Mouse (Mus musculus): ENCODE measurements around the gene Dcdc2b. TPM values are rescaled to one million over a fixed set of nuclear protein-coding genes. Genes with fewer than 3 reads are reported as not detected.

Gene Dcdc2b
- 11.6 and 13.7 TPM in 2 replicates for polyA plus RNA-seq (2012; rRNA removed)

- DNase-seq (ENCODE audit: extremely low spot score in 1 of 2, low spot score in 1 of 2), result no peak
Measured at GRCm38 (mm10) chr4:129614093-129614492, at the start of gene Dcdc2b. Dcdc2b (minus strand) TSS chr4:129614257.

DNA sequence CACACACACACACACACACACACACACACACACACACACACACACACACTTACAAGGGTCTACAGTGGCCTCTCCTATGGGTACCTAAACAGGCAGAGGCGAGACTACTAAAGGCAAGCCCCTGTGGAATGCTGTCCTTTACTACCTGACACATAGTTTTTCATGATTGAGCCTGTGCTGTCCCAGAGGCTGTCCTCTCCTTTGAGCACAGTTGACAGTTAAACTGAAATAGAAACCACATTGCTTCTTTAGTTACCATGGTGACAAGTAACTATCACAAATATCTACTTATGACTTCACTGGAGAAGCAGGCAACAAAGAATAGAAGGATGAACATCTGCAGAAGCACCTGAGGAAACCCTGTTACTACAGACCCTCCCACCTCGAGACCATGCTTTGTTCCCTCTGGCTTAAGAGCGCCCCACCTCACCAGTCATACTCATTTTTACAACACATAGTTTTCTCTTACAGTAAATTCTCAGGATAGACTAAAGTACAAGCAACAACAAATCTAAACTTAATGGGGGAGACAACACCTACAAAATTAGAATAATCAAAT is 48.3 kb upstream of the Dcdc2b start:
- no peak for DNase-seq (ENCODE audit: extremely low spot score in 1 of 2, low spot score in 1 of 2)

GRCm38 (mm10) chr4:129661584-129661983 is 47.5 kb upstream of the Dcdc2b start:
- DNase-seq (ENCODE audit: extremely low spot score in 1 of 2, low spot score in 1 of 2), result no peak

DNA sequence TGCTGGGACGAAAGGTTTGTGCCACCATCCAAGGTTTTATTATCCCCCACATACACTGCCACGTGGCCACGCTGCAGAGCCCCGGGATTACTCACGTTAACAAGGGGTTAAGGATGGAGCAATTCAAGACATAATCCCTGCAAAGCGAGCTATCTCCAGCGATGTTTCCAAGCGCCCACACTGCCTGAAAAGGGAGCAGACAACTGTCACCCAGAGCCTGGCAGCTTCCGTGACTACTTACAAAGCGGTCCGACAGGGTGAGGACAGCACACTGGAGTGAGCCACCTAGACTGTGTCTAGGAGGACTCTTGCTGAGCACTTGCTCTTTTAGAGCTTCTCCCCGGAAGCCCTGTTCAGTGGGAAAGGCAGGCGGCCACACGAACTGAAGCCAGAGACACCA is 40.7 kb upstream of the Dcdc2b start:
- DNase-seq (ENCODE audit: extremely low spot score in 1 of 2, low spot score in 1 of 2), result peak in 1 of 2 experiments; percentile 48

- DNase-seq (ENCODE audit: extremely low spot score in 1 of 2, low spot score in 1 of 2), result no peak
Measured at GRCm38 (mm10) chr4:129650359-129650758, 36.3 kb upstream of the Dcdc2b start.

- no peak for DNase-seq (ENCODE audit: extremely low spot score in 1 of 2, low spot score in 1 of 2)
Measured at GRCm38 (mm10) chr4:129648656-129649055, 34.6 kb upstream of the Dcdc2b start.

DNA sequence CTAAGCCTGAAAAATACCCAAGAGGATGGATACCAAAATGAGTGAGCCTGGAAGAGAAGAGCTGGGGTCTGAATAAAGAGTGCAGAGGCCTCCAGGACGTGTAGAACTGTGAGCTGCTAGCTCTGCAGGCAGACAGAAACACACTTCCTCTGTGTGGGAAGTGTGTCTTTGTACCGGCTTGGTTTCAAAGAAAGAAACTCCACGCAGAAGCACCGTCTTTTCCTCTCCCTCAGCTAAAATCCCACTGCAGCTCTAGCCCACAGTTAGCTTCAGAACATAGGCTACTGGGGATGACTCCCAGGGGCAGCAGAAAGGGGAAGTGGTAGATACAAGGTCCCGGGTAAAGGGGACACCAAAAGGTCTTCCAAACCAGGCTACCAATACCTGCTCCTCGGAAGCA is 31.1 kb upstream of the Dcdc2b start:
- no peak for DNase-seq (ENCODE audit: extremely low spot score in 1 of 2, low spot score in 1 of 2)

DNA sequence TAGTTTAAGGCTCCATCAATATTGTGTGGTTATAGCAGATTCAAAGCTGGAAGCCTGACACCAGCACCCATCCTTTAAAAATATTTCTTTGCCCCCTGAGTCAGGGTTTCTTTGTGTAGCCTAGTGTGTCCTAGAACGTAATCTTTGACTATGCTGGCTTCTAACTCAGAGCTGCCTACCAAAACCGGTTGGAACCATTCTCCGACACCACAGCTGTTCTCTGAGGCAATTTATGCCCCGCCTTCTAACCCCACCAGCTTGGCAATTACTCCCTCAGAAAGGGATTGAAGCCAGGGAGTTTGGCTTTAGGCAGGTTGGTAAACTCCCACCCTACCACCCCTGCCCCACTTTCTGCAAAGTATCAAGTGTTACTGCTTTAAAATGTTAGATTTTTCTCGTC is 27.7 kb upstream of the Dcdc2b start:
- DNase-seq (ENCODE audit: extremely low spot score in 1 of 2, low spot score in 1 of 2), result no peak

- peak; percentile 96 to 98 for DNase-seq (ENCODE audit: extremely low spot score in 1 of 2, low spot score in 1 of 2)
Measured at GRCm38 (mm10) chr4:129640638-129641467, 26.8 kb upstream of the Dcdc2b start, which contains the start of gene Txlna. Txlna (minus strand) TSS chr4:129641065.

GRCm38 (mm10) chr4:129640101-129640637 is 26.1 kb upstream of the Dcdc2b start:
- no peak for DNase-seq (ENCODE audit: extremely low spot score in 1 of 2, low spot score in 1 of 2)

GRCm38 (mm10) chr4:129639221-129639620 is 25.2 kb upstream of the Dcdc2b start:
- DNase-seq (ENCODE audit: extremely low spot score in 1 of 2, low spot score in 1 of 2), result no peak

DNA sequence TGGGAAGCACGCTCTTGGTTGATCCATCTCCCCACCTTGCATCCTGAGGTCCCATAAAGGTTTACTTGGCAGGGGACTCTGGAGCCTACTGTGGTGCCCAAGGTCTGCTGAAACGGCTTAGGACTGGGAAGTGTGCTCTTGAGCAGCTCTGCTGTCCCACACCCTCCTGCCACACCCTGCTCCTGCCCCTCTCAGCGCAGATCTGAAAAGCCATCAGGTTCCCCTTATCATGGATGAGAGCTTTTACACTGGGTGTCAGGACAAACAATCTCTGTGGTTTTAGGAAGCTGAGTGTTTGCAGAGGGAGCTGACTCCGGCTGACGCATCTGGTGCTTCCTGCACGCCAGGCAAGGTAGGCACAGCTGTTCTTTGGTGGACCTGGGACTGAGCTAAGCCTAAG is 19.8 kb upstream of the Dcdc2b start:
- no peak for DNase-seq (ENCODE audit: extremely low spot score in 1 of 2, low spot score in 1 of 2)

DNA sequence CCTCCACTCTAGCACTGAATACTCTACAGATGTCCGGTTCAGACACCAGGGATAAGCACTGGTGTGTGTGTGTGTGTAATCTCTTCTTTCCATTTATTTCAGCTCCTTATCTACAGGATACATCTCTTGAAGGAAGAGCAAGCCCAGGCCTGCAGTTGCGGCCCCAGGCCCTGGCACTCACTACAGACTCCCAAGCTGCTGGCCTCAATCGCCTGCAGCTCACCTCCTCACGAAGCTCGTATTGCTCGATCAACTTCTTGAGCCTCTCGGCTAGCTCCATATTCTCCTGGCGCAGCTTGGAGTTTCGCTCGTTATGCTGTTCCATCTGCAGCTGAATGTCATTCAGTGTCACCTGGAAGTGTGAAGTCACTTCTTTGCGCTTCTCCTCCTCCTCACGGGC is 17.8 kb upstream of the Dcdc2b start:
- no peak for DNase-seq (ENCODE audit: extremely low spot score in 1 of 2, low spot score in 1 of 2)

DNA sequence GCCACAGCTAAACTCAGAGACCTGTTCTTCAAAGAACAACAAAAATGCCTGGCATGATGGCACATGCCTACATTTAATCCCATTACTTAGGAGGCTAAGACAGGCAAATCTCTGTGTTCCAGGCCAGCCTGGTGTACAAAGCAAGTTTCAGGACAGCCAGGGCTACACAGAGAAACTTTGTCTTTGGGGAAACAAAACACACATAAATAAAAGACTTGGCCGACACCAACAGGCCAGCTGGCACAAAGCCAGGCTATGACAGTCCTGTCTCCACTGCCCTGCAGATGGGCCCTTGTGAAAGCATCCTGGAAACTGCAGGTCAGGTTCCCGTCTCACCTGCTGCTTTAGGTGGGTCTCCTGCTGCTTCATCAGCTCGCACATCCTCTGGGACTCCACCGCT is 16.9 kb upstream of the Dcdc2b start:
- no peak for DNase-seq (ENCODE audit: extremely low spot score in 1 of 2, low spot score in 1 of 2)

DNA sequence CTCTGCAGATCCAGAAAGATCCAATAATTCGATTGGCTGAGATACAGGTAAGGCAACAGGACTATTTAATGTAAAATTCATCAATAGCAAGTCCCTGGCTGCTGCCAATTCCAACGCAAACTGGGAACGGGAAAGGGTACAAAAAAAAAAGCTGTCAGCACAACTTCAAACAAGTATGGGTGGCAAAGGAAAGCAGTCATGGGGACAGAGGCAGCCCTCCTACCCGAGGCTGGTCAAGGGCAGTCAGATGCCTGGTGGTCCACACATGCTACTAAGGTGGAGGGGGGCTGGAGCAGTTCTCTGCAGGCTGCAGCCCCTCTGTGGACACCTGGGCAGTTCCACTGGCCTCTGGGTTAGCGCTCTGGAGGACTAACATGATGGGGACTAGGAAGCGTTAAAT is 12.0 kb upstream of the Dcdc2b start:
- DNase-seq (ENCODE audit: extremely low spot score in 1 of 2, low spot score in 1 of 2), result no peak

- DNase-seq (ENCODE audit: extremely low spot score in 1 of 2, low spot score in 1 of 2), result no peak
Measured at GRCm38 (mm10) chr4:129625496-129625895, 11.4 kb upstream of the Dcdc2b start.

- DNase-seq (ENCODE audit: extremely low spot score in 1 of 2, low spot score in 1 of 2), result peak; percentile 58 to 71
Measured at GRCm38 (mm10) chr4:129625029-129625370, 10.9 kb upstream of the Dcdc2b start.

- DNase-seq (ENCODE audit: extremely low spot score in 1 of 2, low spot score in 1 of 2), result peak; percentile 91
Measured at GRCm38 (mm10) chr4:129624281-129625028, 10.4 kb upstream of the Dcdc2b start.

- peak in 1 of 2 experiments; percentile 77 for DNase-seq (ENCODE audit: extremely low spot score in 1 of 2, low spot score in 1 of 2)
Measured at GRCm38 (mm10) chr4:129623681-129624091, 9.6 kb upstream of the Dcdc2b start, which contains the start of gene Ccdc28b. Ccdc28b (minus strand) TSS chr4:129623947.

GRCm38 (mm10) chr4:129622803-129623535 is 8.9 kb upstream of the Dcdc2b start:
- DNase-seq (ENCODE audit: extremely low spot score in 1 of 2, low spot score in 1 of 2), result no peak
